Mouse (Mus musculus) spleen, adult 2 months (tissue): ENCODE data around the gene Psmd3.
"Not testable (repeated sequence)": the region's sequence is repeated elsewhere in the genome, so short reads cannot be mapped to it uniquely, and the experiment has no call there.

Experiments used
- CTCF ChIP-seq: fragments of 200-500 bp; IDR thresholded peaks from 2 replicates; pipeline ENCODE4 v1.5.1; 2011; ENCODE audit warnings: mild to moderate bottlenecking, inconsistent platforms; ENCODE audit not compliant: insufficient read depth, insufficient read length, insufficient replicate concordance; ENCODE audit errors: extremely low read depth
- POLR2A ChIP-seq: fragments of 200-500 bp; IDR thresholded peaks from 2 replicates; pipeline ENCODE4 v1.6.1; 2011; ENCODE audit warnings: low read depth, low read length, inconsistent platforms

GRCm38 (mm10) chr11:98673136-98673535 lies 9.2 kb upstream of the Psmd3 start:
- 0 out of 2 replicates have a peak, but pooled peaks have one; percentile 7 for TF ChIP-seq CTCF
- TF ChIP-seq POLR2A: not testable (repeated sequence)
